Mouse (Mus musculus) retina, adult 2 months (tissue): Measurements from ENCODE around the gene Serf2.
A peak's percentile ranks its signal among the peaks of the same experiment; 100 is the strongest.

Source experiments
- DNase-seq: peaks from one replicate; pipeline ENCODE4 v3.0.0-alpha.2; 2012; ENCODE audit warnings: low read depth, low spot score

The Serf2 gene

GRCm38 (mm10) chr2:121505942-121506882, 57.2 kb downstream of the Serf2 start, which contains the start of the genes Mfap1a and Wdr76:
TSS of gene Mfap1a (minus strand) at chr2:121506665.
TSS of gene Wdr76 (plus strand) at chr2:121506723.
- peak; percentile 81 for DNase-seq

DNA sequence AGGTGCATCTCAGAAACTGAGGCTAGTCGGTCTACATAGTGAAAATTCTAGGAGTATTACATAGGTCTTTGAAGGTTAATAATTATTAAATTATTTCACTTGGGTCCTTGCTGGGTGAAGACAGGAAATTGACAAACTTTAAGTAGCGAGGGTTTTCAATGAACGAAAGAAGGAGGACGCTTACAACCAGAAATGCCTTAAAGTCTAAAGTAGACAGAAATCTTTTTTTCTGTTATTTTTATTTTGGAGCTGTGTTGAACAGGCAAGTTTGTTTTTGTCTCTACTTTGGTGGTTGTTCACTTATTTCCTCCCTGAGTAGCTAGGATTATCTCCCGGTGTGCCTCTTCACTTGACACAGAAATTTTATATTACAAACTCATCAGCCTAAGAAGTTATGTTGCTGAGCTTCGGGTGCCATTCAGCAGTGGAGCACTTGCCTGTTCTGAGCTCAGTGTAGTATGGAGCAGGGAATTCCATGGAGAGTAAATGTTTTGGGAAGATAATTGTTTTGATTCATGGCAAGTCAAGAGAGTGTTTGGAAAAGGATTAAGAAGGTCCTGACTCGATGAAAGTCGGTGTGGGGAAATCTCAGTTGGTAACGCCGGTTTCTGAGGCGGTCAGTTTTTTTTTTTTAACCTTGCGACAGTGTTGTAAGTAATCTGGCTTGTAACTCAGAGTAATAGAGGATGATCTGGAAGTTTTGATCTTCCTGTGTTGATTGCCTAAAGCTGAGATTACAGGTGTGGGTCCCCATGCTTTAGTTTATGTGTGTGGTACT, 58.4 kb downstream of the Serf2 start:
- DNase-seq: no peak
